Comparison of ENCODE assay signal across 8 mouse cellular contexts in genomic region chr3:96904393-96904792, GRCm38 (mm10). TPM values are rescaled to one million over a fixed set of nuclear protein-coding genes. Genes with fewer than 3 reads are reported as not detected.
DNase-seq lines count a peak whose midpoint lies in the region; ATAC-seq and TF ChIP-seq lines count a peak whose summit lies in the region.

Gja5 (plus strand) TSS chr3:96904693.

- WGBS in midbrain, embryonic 10.5 days = 17% methylated on average over 14 of the region's 14 CpGs

- H3K36me3 ChIP-seq in erythroblast, embryonic 14.5 days (ENCODE audit: control insufficient read depth) = peaks cover 3% of the 10 kb centered on the region; the same call in 1 of the 2 replicates
- H3K36me3 ChIP-seq in midbrain, embryonic 10.5 days = no peaks in the 10 kb centered on the region

- DNase-seq in heart, postnatal 25 days (ENCODE audit: low spot score) = no peak
- DNase-seq in midbrain, embryonic 10.5 days (ENCODE audit: low spot score) = no peak
- no peak for DNase-seq in gastrocnemius, postnatal 14 days
- no peak for DNase-seq in right cerebral cortex, postnatal 36 days (ENCODE audit: low spot score in 2 of 2)

- peaks cover 17% of the 10 kb centered on the region for H3K27me3 ChIP-seq in erythroblast, embryonic 14.5 days (ENCODE audit: control insufficient read depth)
- H3K27me3 ChIP-seq in midbrain, embryonic 10.5 days (ENCODE audit: low read depth, poor library complexity, severe bottlenecking) = peaks cover 4% of the 10 kb centered on the region

- intact Hi-C loops in heart, postnatal 25 days (cut with DNase I) = no loop called here
- intact Hi-C loops in gastrocnemius, postnatal 14 days (cut with DNase I; ENCODE audit: low total_unique reads) = no loop called here

- TF ChIP-seq CTCF in cortical plate, adult 2 months (IDR thresholded peaks at IDR 0.05; ENCODE audit: extremely low read depth, insufficient read depth, low read length) = no peak

- H3K4me1 ChIP-seq in erythroblast, embryonic 14.5 days (ENCODE audit: control insufficient read depth) = peaks cover 28% of the 10 kb centered on the region
- H3K4me1 ChIP-seq in cortical plate, adult 2 months (ENCODE audit: control insufficient read depth, insufficient read depth, low read length) = no peaks in the 10 kb centered on the region; the same call in 1 of the 2 replicates
- H3K4me1 ChIP-seq in midbrain, embryonic 10.5 days = peaks cover 14% of the 10 kb centered on the region

- H3K9me3 ChIP-seq in erythroblast, embryonic 14.5 days (ENCODE audit: control insufficient read depth, low read length) = no peaks in the 10 kb centered on the region
- no peaks in the 10 kb centered on the region for H3K9me3 ChIP-seq in midbrain, embryonic 10.5 days (replicated peaks)

- H3K4me3 ChIP-seq in erythroblast, embryonic 14.5 days (replicated peaks) = peak within 1 kb of the TSS; percentile 100
- H3K4me3 ChIP-seq in cortical plate, adult 2 months (ENCODE audit: insufficient read depth, low read length) = peak within 1 kb of the TSS; percentile 91
- H3K4me3 ChIP-seq in midbrain, embryonic 10.5 days = peak within 1 kb of the TSS; percentile 100

- TF ChIP-seq POLR2A in cortical plate, adult 2 months (IDR thresholded peaks at IDR 0.05; ENCODE audit: extremely low read depth, insufficient read depth, low read length) = no peak

- H3K27ac ChIP-seq in cortical plate, adult 2 months (ENCODE audit: insufficient read depth, low read length) = peak within 1 kb of the TSS; percentile 49; the same call in 1 of the 2 replicates
- peak within 1 kb of the TSS; percentile 91 for H3K27ac ChIP-seq in midbrain, embryonic 10.5 days (replicated peaks)

- no peak for ATAC-seq in erythroblast, adult 5-6 weeks (replicated peaks; ENCODE audit: low FRiP score, poor library complexity, severe bottlenecking)
- no peak for ATAC-seq in granulocyte monocyte progenitor cell, adult 5-6 weeks (replicated peaks; ENCODE audit: poor library complexity, severe bottlenecking)

RNA-seq across cellular contexts. Expression of gene Gja5, which starts in this region (rescaled TPM):
- polyA plus RNA-seq in erythroblast, embryonic 14.5 days (2012) = not detected in 2 replicates
- 1.3 TPM in 1 of 2 replicates, not detected in the other for total RNA-seq in erythroblast, adult 5-6 weeks (2015; ENCODE audit: low replicate concordance)
- not detected in 2 replicates for total RNA-seq in erythroblast, adult 5-6 weeks (2017; ENCODE audit: low replicate concordance)
- polyA plus RNA-seq in cortical plate, adult 2 months (2012; rRNA removed) = 0.48 and 0.53 TPM in 2 replicates
- total RNA-seq in heart, postnatal 25 days (2021) = 10 to 100 TPM; 14.4 to 15.3 TPM
- polyA plus RNA-seq in midbrain, embryonic 10.5 days (2016; fragmentation: Nextera tagmentation; extraction: Ambion mirVana) = 7.2 and 10.1 TPM in 2 replicates
- total RNA-seq in granulocyte monocyte progenitor cell, adult 5-6 weeks (2014; fragmentation: Nextera tagmentation) = not detected in 2 replicates
- 0.15 TPM in 1 of 2 replicates, not detected in the other for total RNA-seq in granulocyte monocyte progenitor cell, adult 5-6 weeks (2017)
- 1 to 10 TPM; 3.1 to 3.9 TPM for total RNA-seq in gastrocnemius, postnatal 14 days (2021)
